Mouse (Mus musculus): Measurements from ENCODE around the gene Naip1.

- TF ChIP-seq CTCF (IDR thresholded peaks at IDR 0.05; ENCODE audit: low read depth) (no peak), EP300 (IDR thresholded peaks at IDR 0.05; ENCODE audit: low read depth) (no peak)
These were observed 43.5 kb downstream of the Naip1 start for GRCm38 (mm10) chr13:100409181-100409580.
